9 mouse cellular contexts compared by ENCODE assay signal in genomic region chr19:40395321-40395695, GRCm38 (mm10).
DNase-seq lines count a peak whose midpoint lies in the region; ATAC-seq and TF ChIP-seq lines count a peak whose summit lies in the region.
"Had no signal": no experiment of that assay in that cellular context is flagged by ENCODE, and none has a peak within 500 bp of the region (broad histone marks: within the 10 kb centered on the region; RNA-seq: fewer than 3 reads in every experiment).

No protein-coding gene starts in this region.

- no peak for ATAC-seq in hindbrain, embryonic 13.5 days (ENCODE audit: low FRiP score)
- no peak for ATAC-seq in hindbrain, embryonic 11.5 days (ENCODE audit: low FRiP score)
- no peak for ATAC-seq in forebrain, embryonic 13.5 days
- ATAC-seq in liver, embryonic 13.5 days (ENCODE audit: low read depth), result no peak

- no peak for DNase-seq in hindbrain, embryonic 11.5 days (ENCODE audit: low spot score)
- no peak for DNase-seq in liver, embryonic 13.5 days
- no peak for DNase-seq in cerebellum, postnatal 4 days (ENCODE audit: low spot score in 2 of 2)
- no peak for DNase-seq in frontal cortex, adult 2 months (ENCODE audit: extremely low spot score in 1 of 2, low spot score in 1 of 2)
- DNase-seq in cerebellum, postnatal 36 days, result no peak

- TF ChIP-seq CTCF in cortical plate, adult 2 months (IDR thresholded peaks at IDR 0.05; ENCODE audit: extremely low read depth, insufficient read depth, low read length), result no peak

- TF ChIP-seq POLR2A in cortical plate, adult 2 months (IDR thresholded peaks at IDR 0.05; ENCODE audit: extremely low read depth, insufficient read depth, low read length), result no peak

- WGBS in hindbrain, embryonic 13.5 days, result 91% methylated on average over 12 of the region's 12 CpGs
- 90% methylated on average over 12 of the region's 12 CpGs for WGBS in hindbrain, embryonic 11.5 days
- WGBS in forebrain, embryonic 13.5 days, result 91% methylated on average over 12 of the region's 12 CpGs
- WGBS in liver, embryonic 13.5 days (ENCODE audit: insufficient replicate concordance), result 69% methylated on average over 12 of the region's 12 CpGs

- no peaks in the 10 kb centered on the region for H3K27me3 ChIP-seq in hindbrain, embryonic 13.5 days
- no peaks in the 10 kb centered on the region for H3K27me3 ChIP-seq in hindbrain, embryonic 11.5 days (ENCODE audit: control insufficient read depth, insufficient read depth, low read length)
- no peaks in the 10 kb centered on the region for H3K27me3 ChIP-seq in forebrain, embryonic 13.5 days
- H3K27me3 ChIP-seq in liver, embryonic 13.5 days, result no peaks in the 10 kb centered on the region

- peaks cover 21% of the 10 kb centered on the region for H3K36me3 ChIP-seq in hindbrain, embryonic 13.5 days
- no peaks in the 10 kb centered on the region for H3K36me3 ChIP-seq in hindbrain, embryonic 11.5 days (ENCODE audit: control insufficient read depth, insufficient read depth, low read length)
- peaks cover 12% of the 10 kb centered on the region for H3K36me3 ChIP-seq in forebrain, embryonic 13.5 days (ENCODE audit: poor library complexity, severe bottlenecking)
- H3K36me3 ChIP-seq in liver, embryonic 13.5 days, result peaks cover 28% of the 10 kb centered on the region

- no peak overlapping the region; the same call in 1 of the 2 replicates for H3K9ac ChIP-seq in hindbrain, embryonic 13.5 days
- no peak overlapping the region for H3K9ac ChIP-seq in hindbrain, embryonic 11.5 days (ENCODE audit: low read depth, low read length)
- no peak overlapping the region for H3K9ac ChIP-seq in forebrain, embryonic 13.5 days
- H3K9ac ChIP-seq in liver, embryonic 13.5 days, result no peak overlapping the region

- no peak overlapping the region for H3K4me3 ChIP-seq in hindbrain, embryonic 13.5 days
- H3K4me3 ChIP-seq in hindbrain, embryonic 11.5 days (ENCODE audit: low read depth, low read length), result no peak overlapping the region
- no peak overlapping the region for H3K4me3 ChIP-seq in cortical plate, adult 2 months (ENCODE audit: insufficient read depth, low read length)
- no peak overlapping the region for H3K4me3 ChIP-seq in forebrain, embryonic 13.5 days
- H3K4me3 ChIP-seq in liver, embryonic 13.5 days (replicated peaks), result no peak overlapping the region

- H3K4me1 ChIP-seq in hindbrain, embryonic 13.5 days (replicated peaks), result peaks cover 20% of the 10 kb centered on the region
- no peaks in the 10 kb centered on the region for H3K4me1 ChIP-seq in hindbrain, embryonic 11.5 days (replicated peaks; ENCODE audit: control insufficient read depth, insufficient read depth, low read length)
- peaks cover 6% of the 10 kb centered on the region for H3K4me1 ChIP-seq in cortical plate, adult 2 months (ENCODE audit: control insufficient read depth, insufficient read depth, low read length)
- peaks cover 15% of the 10 kb centered on the region; the same call in 1 of the 2 replicates for H3K4me1 ChIP-seq in forebrain, embryonic 13.5 days
- peaks cover 15% of the 10 kb centered on the region for H3K4me1 ChIP-seq in liver, embryonic 13.5 days (replicated peaks)

- H3K9me3 ChIP-seq in hindbrain, embryonic 13.5 days, result no peaks in the 10 kb centered on the region
- no peaks in the 10 kb centered on the region for H3K9me3 ChIP-seq in hindbrain, embryonic 11.5 days (ENCODE audit: control insufficient read depth, low read length)
- H3K9me3 ChIP-seq in forebrain, embryonic 13.5 days (replicated peaks), result no peaks in the 10 kb centered on the region
- no peaks in the 10 kb centered on the region for H3K9me3 ChIP-seq in liver, embryonic 13.5 days (replicated peaks)

- H3K27ac ChIP-seq in hindbrain, embryonic 13.5 days, result peak overlapping the region; percentile 69
- H3K27ac ChIP-seq in hindbrain, embryonic 11.5 days (ENCODE audit: low read depth, low read length), result no peak overlapping the region
- H3K27ac ChIP-seq in cortical plate, adult 2 months (ENCODE audit: insufficient read depth, low read length), result peak overlapping the region; percentile 66; the same call in 1 of the 2 replicates
- peak overlapping the region; percentile 8 for H3K27ac ChIP-seq in forebrain, embryonic 13.5 days
- H3K27ac ChIP-seq in liver, embryonic 13.5 days, result peak overlapping the region; percentile 37; the same call in 1 of the 2 replicates
- H3K27ac ChIP-seq: macrophage had no signal

- no peak overlapping the region for H3K4me2 ChIP-seq in hindbrain, embryonic 13.5 days
- H3K4me2 ChIP-seq in hindbrain, embryonic 11.5 days (replicated peaks; ENCODE audit: low read depth, low read length), result no peak overlapping the region
- H3K4me2 ChIP-seq in forebrain, embryonic 13.5 days, result no peak overlapping the region
- no peak overlapping the region for H3K4me2 ChIP-seq in liver, embryonic 13.5 days
